Mouse (Mus musculus) spleen, adult 10 weeks (tissue): ENCODE measurements around the gene Ncor1. TPM values are rescaled to one million over a fixed set of nuclear protein-coding genes. Genes with fewer than 3 reads are reported as not detected.

ENCODE experiments used
- polyA plus RNA-seq: library from polyadenylated mRNA; stranded (reverse); fragments of 350-450 nt; fragmentation: Illumina TruSeq; extraction: RNeasy Lipid Tissue Mini Kit (QIAGEN cat#74804); gene quantifications from one replicate; pipeline ENCODE4 v1.2.3, GENCODE M21; 2015; ENCODE audit warnings: low replicate concordance; ENCODE audit not compliant: insufficient read depth

The Ncor1 gene
- polyA plus RNA-seq = 202 TPM

DNA sequence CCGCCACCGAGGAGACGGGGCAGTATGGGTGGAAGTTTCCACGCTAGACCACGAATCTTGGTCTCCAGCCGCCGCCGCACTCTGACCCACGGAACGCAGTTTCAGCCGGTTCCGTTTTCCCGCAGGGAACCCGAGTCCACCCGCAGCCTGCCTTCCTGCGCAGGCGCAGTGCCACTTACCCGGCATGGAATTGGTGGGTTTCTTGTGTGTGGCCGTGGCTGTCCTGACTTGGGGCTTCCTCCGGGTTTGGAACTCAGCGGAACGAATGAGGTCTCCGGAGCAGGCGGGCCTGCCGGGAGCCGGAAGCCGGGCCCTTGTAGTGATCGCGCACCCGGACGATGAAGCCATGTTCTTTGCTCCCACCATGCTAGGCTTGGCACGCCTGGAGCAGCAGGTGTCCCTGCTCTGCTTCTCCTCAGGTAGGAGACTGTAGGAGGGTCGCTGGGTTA lies at the start of gene Ncor1, which contains the start of gene Pigl:
Ncor1 (minus strand) TSS at position 266 of the 449 bp plus-strand sequence.
Pigl (plus strand) TSS at position 185 of the 449 bp plus-strand sequence.

GRCm38 (mm10) chr11:62280675-62281600 lies 177.4 kb downstream of the Ncor1 start, which contains the start of the genes Zswim7 and Ttc19:
Gene Zswim7 (minus strand): TSS chr11:62281375.
Gene Ttc19 (plus strand): TSS chr11:62281473.

Other genes starting within 250 kb of the Ncor1 start
- 0.94 TPM for gene Adora2b, start 209.6 kb downstream of the Ncor1 start, polyA plus RNA-seq
- gene Zswim7, start 177.2 kb downstream of the Ncor1 start, polyA plus RNA-seq = 9.0 TPM
- 14.7 TPM for gene Ttc19, start 177.1 kb downstream of the Ncor1 start, polyA plus RNA-seq
- 9.8 TPM for gene Pigl, start 81 bp downstream of the Ncor1 start, polyA plus RNA-seq
- gene Cenpv, start 80.7 kb upstream of the Ncor1 start, polyA plus RNA-seq = 12.0 TPM
- gene Ubb, start 92.6 kb upstream of the Ncor1 start, polyA plus RNA-seq = 647 TPM
- gene Trpv2, start 115.9 kb upstream of the Ncor1 start, polyA plus RNA-seq = 27.0 TPM
- gene Lrrc75a, start 190.0 kb upstream of the Ncor1 start, polyA plus RNA-seq = 7.7 TPM
- 23.9 TPM for gene Mmgt2, start 190.1 kb upstream of the Ncor1 start, polyA plus RNA-seq